Mouse (Mus musculus) cerebellum, adult 2 months (tissue): ENCODE results near the gene Ctnna2.

Source experiments
- CTCF ChIP-seq: fragments of 200-500 bp; IDR thresholded peaks from 2 replicates; pipeline ENCODE4 v1.5.1; 2011; ENCODE audit warnings: low read depth, mild to moderate bottlenecking, control low read depth, low read length, moderate library complexity, borderline replicate concordance; ENCODE audit not compliant: insufficient read depth
- POLR2A ChIP-seq: fragments of 200-500 bp; IDR thresholded peaks from 2 replicates; pipeline ENCODE4 v1.6.1; 2011; ENCODE audit warnings: low read length, control low read depth, borderline replicate concordance; ENCODE audit not compliant: insufficient read depth

- TF ChIP-seq CTCF (no peak), POLR2A (no peak)
Observed at GRCm38 (mm10) chr6:77873150-77873549, 106.3 kb downstream of the Ctnna2 start.
